Mouse (Mus musculus) neural tube, embryonic 13.5 days (tissue): ENCODE results near the gene Upk1b. TPM values are rescaled to one million over a fixed set of nuclear protein-coding genes. Genes with fewer than 3 reads are reported as not detected.

Experiments used
- ATAC-seq: fragments of 200-750 bp; cut with Nextera tagmentation; 2 replicates; pipeline ENCODE4 v1.8.0; 2017; ENCODE audit warnings: low read depth, mild to moderate bottlenecking, moderate TSS enrichment, moderate library complexity
- H3K27ac ChIP-seq: fragments of 300-500 bp; sonication (generic); replicated peaks from 2 replicates; pipeline ENCODE4 v1.5.1; 2015; ENCODE audit warnings: moderate library complexity, mild to moderate bottlenecking, inconsistent platforms
- H3K27me3 ChIP-seq: fragments of 300-500 bp; sonication (generic); 2 replicates; pipeline ENCODE4 v1.6.1; 2015; ENCODE audit warnings: mild to moderate bottlenecking, inconsistent platforms
- H3K36me3 ChIP-seq: fragments of 300-500 bp; sonication (generic); 2 replicates; pipeline ENCODE4 v1.6.1; 2015; ENCODE audit warnings: mild to moderate bottlenecking, inconsistent platforms
- H3K4me1 ChIP-seq: fragments of 300-500 bp; sonication (generic); replicated peaks from 2 replicates; pipeline ENCODE4 v1.6.1; 2015; ENCODE audit warnings: inconsistent platforms
- H3K4me2 ChIP-seq: fragments of 300-500 bp; sonication (generic); 2 replicates; pipeline ENCODE4 v1.6.1; 2015; ENCODE audit warnings: inconsistent platforms, mild to moderate bottlenecking, moderate library complexity
- H3K4me3 ChIP-seq: fragments of 300-500 bp; sonication (generic); 2 replicates; pipeline ENCODE4 v1.5.1; 2015; ENCODE audit warnings: mild to moderate bottlenecking, inconsistent platforms
- H3K9ac ChIP-seq: fragments of 300-500 bp; sonication (generic); 2 replicates; pipeline ENCODE4 v1.6.1; 2015; ENCODE audit warnings: moderate library complexity, mild to moderate bottlenecking, inconsistent platforms
- H3K9me3 ChIP-seq: fragments of 300-500 bp; sonication (generic); 2 replicates; pipeline ENCODE4 v1.6.1; 2016; ENCODE audit warnings: inconsistent platforms
- WGBS: fragments of 180-500 bp; shearing (Covaris S2); methylation state at CpG from one replicate; pipeline ENCODE4 v1.1.7; 2015; 5-methylcytosine and 5-hydroxymethylcytosine counted together
- polyA plus RNA-seq: library from polyadenylated mRNA; unstranded; fragments of >200 nt; fragmentation: Nextera tagmentation; extraction: Ambion mirVana; gene quantifications from 2 replicates; pipeline ENCODE4 v1.2.1, GENCODE M21; 2015

The Upk1b gene
- polyA plus RNA-seq, 1 experiment from 2014 or later: 0.20 TPM

DNA sequence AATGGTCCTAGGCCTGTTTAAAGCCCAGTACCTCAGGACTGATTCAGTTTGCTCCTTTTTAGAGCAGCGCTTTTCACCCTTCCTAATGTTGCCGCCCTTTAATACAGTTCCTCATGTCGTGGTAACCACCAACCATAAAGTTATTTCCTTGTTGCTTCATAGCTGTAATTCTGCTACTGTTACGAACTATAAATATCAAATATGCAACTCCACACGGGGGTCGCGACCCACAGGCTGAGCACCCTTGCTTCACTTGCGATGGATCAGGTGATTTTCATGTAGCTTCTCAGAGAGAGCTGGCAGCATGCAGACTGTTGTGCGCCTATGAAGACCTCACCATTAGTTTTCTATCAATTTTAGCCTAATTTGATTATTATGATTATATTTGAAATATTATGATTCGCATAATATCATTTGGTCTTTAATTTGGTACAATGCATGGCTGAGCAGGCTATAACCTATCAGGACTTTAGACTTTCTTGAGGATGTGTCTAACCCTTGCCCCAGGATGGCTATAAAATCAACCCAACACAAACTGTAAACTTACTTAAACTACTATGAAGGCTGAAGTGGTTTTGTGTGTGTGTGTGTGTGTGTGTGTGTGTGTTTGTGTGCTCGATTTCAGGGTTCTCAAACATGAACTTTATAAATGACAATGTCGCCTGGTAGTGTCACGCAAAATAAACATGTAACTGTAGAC, 58.8 kb downstream of the Upk1b start:
- 84% methylated on average over 13 of the region's 13 CpGs for WGBS
- no peak for ATAC-seq
- Histone ChIP-seq H3K27me3 (peaks cover 11% of the 10 kb centered on the region; the same call in 1 of the 2 replicates), H3K36me3 (0 out of 2 replicates have a peak, but pooled peaks cover 6% of the 10 kb centered on the region), H3K9me3 (no peaks in the 10 kb centered on the region), H3K4me2 (peak overlapping the region; percentile 85), H3K4me1 (peaks cover 12% of the 10 kb centered on the region), H3K27ac (no peak overlapping the region; the same call in 1 of the 2 replicates), H3K4me3 (peak overlapping the region; percentile 74), H3K9ac (peak overlapping the region; percentile 89)

DNA sequence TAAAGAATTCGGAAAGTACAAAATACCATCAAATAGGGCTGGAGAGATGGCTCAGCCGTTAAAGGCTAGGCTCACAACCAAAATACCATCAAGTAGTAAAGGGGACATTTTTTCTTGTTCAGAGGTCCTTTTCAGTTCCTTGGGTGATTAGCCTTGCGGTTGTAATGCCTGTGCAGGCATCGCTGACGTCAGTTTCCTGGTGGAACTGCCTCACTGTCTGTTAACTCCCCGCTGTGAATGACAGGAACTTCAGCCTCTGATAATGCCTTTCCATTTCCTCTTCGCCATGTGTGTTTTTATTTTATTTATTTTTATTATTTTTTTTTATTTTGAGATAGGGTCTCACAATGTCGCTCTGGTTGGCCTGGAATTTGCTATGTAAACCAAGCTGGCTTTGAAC, 69.2 kb downstream of the Upk1b start:
- ATAC-seq: no peak
- Histone ChIP-seq H3K9ac (no peak overlapping the region), H3K9me3 (no peaks in the 10 kb centered on the region), H3K27ac (no peak overlapping the region), H3K4me2 (no peak overlapping the region), H3K27me3 (no peaks in the 10 kb centered on the region), H3K36me3 (no peaks in the 10 kb centered on the region), H3K4me3 (no peak overlapping the region), H3K4me1 (no peaks in the 10 kb centered on the region; the same call in 1 of the 2 replicates)
- WGBS: 51% methylated on average over 8 of the region's 8 CpGs

DNA sequence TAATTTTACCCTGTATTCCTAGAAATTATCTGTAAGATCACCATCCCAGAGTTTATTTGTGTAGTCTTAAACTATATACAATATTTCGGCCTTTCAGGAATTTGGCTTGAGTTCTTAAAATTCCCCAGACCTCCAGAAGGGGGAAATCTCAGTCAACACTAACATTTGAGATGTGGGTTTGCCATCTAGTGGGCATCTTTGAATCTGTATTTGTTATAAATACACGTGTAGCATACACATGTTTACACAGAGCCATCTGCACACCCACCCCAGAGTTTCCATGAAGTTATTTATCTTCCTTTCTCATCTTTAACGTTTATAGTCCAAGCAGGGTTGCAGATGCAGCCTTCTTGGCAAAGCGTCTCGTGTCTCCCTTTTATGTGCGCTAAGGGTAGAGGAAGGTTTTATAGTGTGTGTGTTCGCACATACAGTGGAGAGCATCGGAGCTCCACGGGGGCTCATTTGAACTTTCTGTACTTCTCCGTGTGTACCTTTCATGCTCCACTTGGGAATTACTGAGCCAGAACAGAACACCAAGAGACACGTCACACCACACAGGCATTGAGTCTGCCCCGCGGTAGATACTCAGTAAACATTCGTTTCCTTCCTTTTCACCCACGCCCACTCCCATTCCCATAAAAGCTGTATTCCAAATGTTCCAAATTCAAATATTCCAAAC, 70.4 kb downstream of the Upk1b start:
- peak overlapping the region; percentile 33 for H3K4me2 ChIP-seq
- 57% methylated on average over 15 of the region's 15 CpGs for WGBS

DNA sequence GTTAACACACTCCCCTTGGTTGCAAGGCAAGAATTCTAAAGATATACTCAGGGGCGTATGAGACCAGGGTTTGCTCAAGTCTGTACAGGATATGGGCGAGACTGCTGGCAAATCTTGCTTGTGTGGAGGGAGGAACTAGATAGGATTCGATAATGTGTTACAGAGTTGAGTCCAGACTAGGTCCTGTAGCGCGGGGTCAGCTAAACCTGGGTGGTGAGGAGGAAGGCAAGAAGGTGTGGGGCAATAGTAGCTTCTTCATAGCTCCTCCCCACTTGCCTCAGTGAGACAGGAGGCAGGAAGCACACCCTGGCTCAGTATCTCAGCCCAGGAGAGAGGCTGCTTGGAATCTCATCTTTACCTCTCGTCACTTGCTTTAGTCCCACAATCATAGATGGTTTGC, 71.0 kb downstream of the Upk1b start:
- Histone ChIP-seq H3K9me3 (no peaks in the 10 kb centered on the region), H3K27me3 (no peaks in the 10 kb centered on the region), H3K4me1 (no peaks in the 10 kb centered on the region; the same call in 1 of the 2 replicates), H3K4me2 (no peak overlapping the region), H3K36me3 (no peaks in the 10 kb centered on the region), H3K4me3 (no peak overlapping the region), H3K9ac (no peak overlapping the region), H3K27ac (no peak overlapping the region)
- peak; percentile 43; the same call in 1 of the 2 replicates for ATAC-seq
- WGBS: 83% methylated on average over 6 of the region's 6 CpGs

More for the DNA sequence above, 70.4 kb downstream of the Upk1b start:
- Histone ChIP-seq H3K9ac (no peak overlapping the region), H3K4me3 (no peak overlapping the region), H3K27me3 (no peaks in the 10 kb centered on the region), H3K4me1 (no peaks in the 10 kb centered on the region; the same call in 1 of the 2 replicates), H3K36me3 (no peaks in the 10 kb centered on the region), H3K9me3 (no peaks in the 10 kb centered on the region), H3K27ac (no peak overlapping the region)
- 0 out of 2 replicates have a peak, but pooled peaks have one; percentile 40 for ATAC-seq

- H3K4me3 ChIP-seq: no peak overlapping the region
- H3K36me3 ChIP-seq: no peaks in the 10 kb centered on the region
- H3K4me1 ChIP-seq: no peaks in the 10 kb centered on the region; the same call in 1 of the 2 replicates
- no peak overlapping the region for H3K9ac ChIP-seq
- no peaks in the 10 kb centered on the region for H3K9me3 ChIP-seq
- no peaks in the 10 kb centered on the region for H3K27me3 ChIP-seq
- 89% methylated on average over 15 of the region's 15 CpGs for WGBS
- no peak overlapping the region for H3K27ac ChIP-seq
- H3K4me2 ChIP-seq: no peak overlapping the region
- no peak for ATAC-seq
These were observed 71.5 kb downstream of the Upk1b start for GRCm38 (mm10) chr16:38728576-38729132.

- WGBS: 59% methylated on average over 13 of the region's 13 CpGs
- no peaks in the 10 kb centered on the region for H3K9me3 ChIP-seq
- no peak for ATAC-seq
- H3K4me3 ChIP-seq: no peak overlapping the region
- no peak overlapping the region for H3K4me2 ChIP-seq
- no peaks in the 10 kb centered on the region for H3K36me3 ChIP-seq
- no peaks in the 10 kb centered on the region for H3K27me3 ChIP-seq
- H3K4me1 ChIP-seq: no peaks in the 10 kb centered on the region; the same call in 1 of the 2 replicates
- H3K27ac ChIP-seq: no peak overlapping the region
- no peak overlapping the region for H3K9ac ChIP-seq
These were observed 75.2 kb downstream of the Upk1b start for GRCm38 (mm10) chr16:38724974-38725373.

DNA sequence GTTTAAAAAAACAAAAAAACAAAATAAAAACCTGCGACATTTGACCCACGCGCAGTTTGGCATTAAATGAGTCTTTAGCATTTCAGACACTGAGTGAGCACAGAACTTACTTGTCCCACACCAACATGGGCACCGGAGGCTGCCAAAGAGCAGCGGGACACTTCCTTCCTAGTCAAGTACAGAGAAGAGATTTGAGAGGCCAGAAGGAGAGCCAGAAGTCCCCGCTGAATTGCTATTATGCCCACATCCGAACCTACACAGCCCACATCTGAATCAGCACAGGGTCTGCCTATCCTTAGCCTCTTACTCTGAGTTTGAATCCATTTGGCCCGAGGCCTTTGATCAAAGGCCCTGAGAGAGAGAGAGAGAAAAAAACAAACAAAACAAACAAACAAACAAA, 75.9 kb downstream of the Upk1b start:
- no peaks in the 10 kb centered on the region for H3K27me3 ChIP-seq
- ATAC-seq: no peak
- H3K27ac ChIP-seq: no peak overlapping the region
- no peak overlapping the region for H3K4me3 ChIP-seq
- 80% methylated on average over 8 of the region's 8 CpGs for WGBS
- no peak overlapping the region for H3K9ac ChIP-seq
- H3K4me1 ChIP-seq: no peaks in the 10 kb centered on the region
- no peaks in the 10 kb centered on the region for H3K36me3 ChIP-seq
- H3K9me3 ChIP-seq: no peaks in the 10 kb centered on the region
- H3K4me2 ChIP-seq: no peak overlapping the region

Other genes starting within 250 kb of the Upk1b start
- gene Tmem39a, start 241.6 kb downstream of the Upk1b start, polyA plus RNA-seq: 43.9 and 57.8 TPM in 2 replicates
- gene Arhgap31, start 87.1 kb downstream of the Upk1b start, polyA plus RNA-seq: 5.8 and 7.0 TPM in 2 replicates
- gene B4galt4, start 58.1 kb downstream of the Upk1b start, polyA plus RNA-seq: 24.8 and 28.5 TPM in 2 replicates
- gene 4930435E12Rik, start 28.4 kb upstream of the Upk1b start, polyA plus RNA-seq: not detected in 2 replicates
- 4.3 and 5.5 TPM in 2 replicates for gene Igsf11, start 92.3 kb upstream of the Upk1b start, polyA plus RNA-seq